Mouse (Mus musculus) erythroblast, embryonic 14.5 days (primary cell): Measurements from ENCODE around the gene Ppib.

Experiments
- GATA1 ChIP-seq: IDR thresholded peaks from 2 replicates; pipeline ENCODE4 v1.6.1; 2012; ENCODE audit warnings: low read length, inconsistent platforms, mixed read lengths
- TAL1 ChIP-seq: IDR thresholded peaks from 3 replicates; pipeline ENCODE4 v1.6.1; 2012; ENCODE audit warnings: low read length, inconsistent platforms, mixed read lengths

- TF ChIP-seq GATA1 (no peak), TAL1 (no peak)
Measured at GRCm38 (mm10) chr9:66101577-66101976, 41.6 kb downstream of the Ppib start.
